Mouse (Mus musculus) lung, embryonic 14.5 days (tissue): ENCODE measurements around the gene Hk1. TPM values are rescaled to one million over a fixed set of nuclear protein-coding genes. Genes with fewer than 3 reads are reported as not detected.

Source experiments
- ATAC-seq: fragments of 200-750 bp; cut with Nextera tagmentation; 2 replicates; pipeline ENCODE4 v1.8.0; 2017; ENCODE audit warnings: mild to moderate bottlenecking, moderate TSS enrichment, moderate library complexity; ENCODE audit not compliant: insufficient read depth
- DNase-seq: peaks from one replicate; pipeline ENCODE4 v3.0.0-alpha.2; 2015
- H3K27ac ChIP-seq: fragments of 300-500 bp; sonication (generic); 2 replicates; pipeline ENCODE4 v1.5.1; 2014; ENCODE audit warnings: low read depth, mild to moderate bottlenecking, moderate library complexity
- H3K27me3 ChIP-seq: fragments of 300-500 bp; sonication (generic); 2 replicates; pipeline ENCODE4 v1.6.1; 2014; ENCODE audit warnings: low read length, control low read depth; ENCODE audit not compliant: insufficient read depth
- H3K36me3 ChIP-seq: fragments of 300-500 bp; sonication (generic); 2 replicates; pipeline ENCODE4 v1.6.1; 2014; ENCODE audit warnings: control low read depth; ENCODE audit not compliant: insufficient read depth
- H3K4me1 ChIP-seq: fragments of 300-500 bp; sonication (generic); 2 replicates; pipeline ENCODE4 v1.6.1; 2014; ENCODE audit warnings: antibody characterized with exemption, control low read depth; ENCODE audit not compliant: insufficient read depth
- H3K4me2 ChIP-seq: fragments of 300-500 bp; sonication (generic); 2 replicates; pipeline ENCODE4 v1.6.1; 2014; ENCODE audit warnings: mild to moderate bottlenecking
- H3K4me3 ChIP-seq: fragments of 300-500 bp; sonication (generic); 2 replicates; pipeline ENCODE4 v1.5.1; 2014; ENCODE audit warnings: low read depth, low read length
- H3K9ac ChIP-seq: fragments of 300-500 bp; sonication (generic); 2 replicates; pipeline ENCODE4 v1.6.1; 2014
- H3K9me3 ChIP-seq: fragments of 300-500 bp; sonication (generic); 2 replicates; pipeline ENCODE4 v1.6.1; 2016; ENCODE audit warnings: low read depth, low read length, control low read depth
- CTCF ChIP-seq: IDR thresholded peaks from 2 replicates; pipeline ENCODE4 v1.5.1; 2016; ENCODE audit warnings: antibody characterized with exemption, low read depth
- WGBS: fragments of 180-500 bp; shearing (Covaris S2); extraction: QIAGEN DNeasy Blood & Tissue Kit; methylation state at CpG from one replicate; pipeline ENCODE4 v1.1.7; 2014; 5-methylcytosine and 5-hydroxymethylcytosine counted together
- polyA plus RNA-seq: library from polyadenylated mRNA; unstranded; fragments of >200 nt; fragmentation: Nextera tagmentation; extraction: Ambion mirVana; gene quantifications from 2 replicates; pipeline ENCODE4 v1.2.1, GENCODE M21; 2014

The Hk1 gene
- polyA plus RNA-seq, 1 experiment from 2014 or later = 20.9 TPM

DNA sequence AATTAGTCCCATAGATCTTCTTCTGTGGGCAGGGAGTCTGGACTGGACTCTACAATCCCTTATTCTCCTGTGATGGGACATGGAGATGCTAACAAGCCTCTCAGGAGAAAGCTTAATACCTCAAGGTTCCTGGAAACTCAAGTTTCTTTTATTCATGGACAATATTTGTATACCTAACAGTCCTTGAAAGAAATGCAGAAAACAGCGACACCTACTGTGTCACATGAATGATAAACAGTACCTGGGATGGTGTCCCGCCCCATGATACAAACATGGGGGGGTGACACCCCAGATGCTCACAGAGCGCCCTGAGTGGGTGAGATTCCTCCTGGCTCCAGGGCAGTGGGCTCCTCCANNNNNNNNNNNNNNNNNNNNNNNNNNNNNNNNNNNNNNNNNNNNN lies 3.3 kb upstream of the Hk1 start:
- 79% methylated on average over 3 of the region's 3 CpGs for WGBS
- no peaks in the 10 kb centered on the region for H3K36me3 ChIP-seq
- H3K27me3 ChIP-seq = no peaks in the 10 kb centered on the region
- no peak overlapping the region for H3K4me2 ChIP-seq
- H3K4me1 ChIP-seq = no peaks in the 10 kb centered on the region
- no peak overlapping the region for H3K4me3 ChIP-seq
- no peaks in the 10 kb centered on the region for H3K9me3 ChIP-seq
- TF ChIP-seq CTCF = no peak
- ATAC-seq (no peak), DNase-seq (no peak)
- no peak overlapping the region for H3K27ac ChIP-seq
- no peak overlapping the region for H3K9ac ChIP-seq

DNA sequence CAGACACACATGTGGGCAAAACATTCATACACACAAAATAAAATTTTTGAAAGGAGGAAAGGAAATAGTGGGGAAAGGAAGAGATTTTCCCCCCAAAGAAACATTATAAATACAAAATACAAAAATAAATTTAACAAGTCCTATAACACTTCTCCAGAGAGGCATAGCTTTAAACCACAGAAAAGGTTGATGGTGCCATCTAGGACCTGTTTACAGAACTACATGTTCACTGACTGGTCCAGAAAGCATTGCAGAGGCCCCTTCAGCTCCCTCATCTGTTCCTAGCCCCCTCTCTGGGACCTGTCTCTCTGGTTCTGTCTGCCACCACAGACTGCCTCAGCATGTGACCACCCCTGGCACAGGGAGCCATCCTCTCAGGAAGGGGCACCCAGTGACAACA lies 1.2 kb upstream of the Hk1 start:
- H3K9me3 ChIP-seq = no peaks in the 10 kb centered on the region
- no peak for TF ChIP-seq CTCF
- H3K4me2 ChIP-seq = no peak overlapping the region
- DNase-seq (peak; percentile 15), ATAC-seq (no peak)
- no peaks in the 10 kb centered on the region for H3K36me3 ChIP-seq
- H3K27ac ChIP-seq = no peak overlapping the region
- H3K27me3 ChIP-seq = no peaks in the 10 kb centered on the region
- no peak overlapping the region for H3K4me3 ChIP-seq
- no peaks in the 10 kb centered on the region for H3K4me1 ChIP-seq
- no peak overlapping the region for H3K9ac ChIP-seq

DNA sequence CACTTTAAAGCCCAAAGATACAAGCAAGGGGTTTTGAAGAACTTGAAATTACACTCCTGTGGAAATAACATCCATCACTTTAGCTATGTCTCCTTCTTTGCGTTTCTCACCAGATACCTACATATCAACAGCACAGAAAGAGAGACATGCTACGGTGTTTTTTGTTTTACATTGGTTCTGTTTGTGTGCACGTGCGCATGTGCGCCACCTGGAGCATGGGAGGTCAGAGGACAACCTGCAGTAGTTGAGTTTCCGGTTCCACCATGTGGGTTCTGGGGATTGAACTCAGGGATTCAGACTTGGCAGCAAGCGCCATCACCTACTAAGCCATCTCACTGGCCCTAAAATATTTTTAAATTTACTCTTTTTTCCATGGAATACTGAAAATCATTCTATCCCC lies 20.9 kb downstream of the Hk1 start:
- WGBS = 88% methylated on average over 7 of the region's 7 CpGs
- ATAC-seq (no peak), DNase-seq (no peak)
- H3K27ac ChIP-seq = no peak overlapping the region
- H3K4me2 ChIP-seq = no peak overlapping the region
- no peaks in the 10 kb centered on the region for H3K27me3 ChIP-seq
- no peaks in the 10 kb centered on the region for H3K4me1 ChIP-seq
- H3K4me3 ChIP-seq = no peak overlapping the region
- H3K9me3 ChIP-seq = no peaks in the 10 kb centered on the region
- H3K36me3 ChIP-seq = no peaks in the 10 kb centered on the region
- TF ChIP-seq CTCF = peak; percentile 16; the same call in 1 of the 2 replicates
- H3K9ac ChIP-seq = no peak overlapping the region

DNA sequence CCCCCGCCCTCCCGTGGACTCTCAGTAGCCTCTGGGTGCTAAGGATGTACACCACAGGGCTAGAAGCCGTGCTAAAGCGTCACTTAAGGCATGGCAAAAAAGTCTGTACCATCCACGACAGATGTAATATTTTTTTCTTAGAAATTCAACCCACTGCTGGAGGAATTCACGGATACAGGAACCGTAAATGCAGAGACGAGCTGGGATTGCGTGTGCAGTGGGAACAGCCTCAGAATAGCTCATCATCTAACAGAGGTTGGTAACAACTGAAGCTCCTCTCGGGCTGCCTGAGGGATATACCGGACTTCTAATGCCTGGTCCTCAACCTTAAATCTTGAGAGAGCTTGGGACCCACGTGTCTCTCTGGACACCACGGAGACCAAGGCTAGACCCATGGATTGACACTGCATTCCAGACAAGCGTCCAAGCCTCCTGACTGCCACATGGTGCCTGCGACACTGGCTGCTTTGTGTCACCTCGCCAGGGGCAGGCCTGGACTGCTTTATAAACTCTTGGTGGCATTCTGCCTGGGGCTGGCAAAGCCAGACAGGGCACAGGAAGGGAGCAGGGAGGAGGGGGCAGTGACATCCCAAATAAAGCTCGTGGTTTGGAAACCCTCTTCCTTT lies 23.5 kb downstream of the Hk1 start:
- Histone ChIP-seq H3K27ac (no peak overlapping the region), H3K4me1 (no peaks in the 10 kb centered on the region), H3K36me3 (no peaks in the 10 kb centered on the region), H3K4me2 (no peak overlapping the region), H3K4me3 (no peak overlapping the region), H3K9ac (no peak overlapping the region), H3K27me3 (no peaks in the 10 kb centered on the region), H3K9me3 (no peaks in the 10 kb centered on the region)
- DNase-seq = no peak
- ATAC-seq = no peak
- TF ChIP-seq CTCF = no peak
- 74% methylated on average over 17 of the region's 17 CpGs for whole genome bisulfite sequencing

GRCm38 (mm10) chr10:62345147-62345546 lies 34.6 kb downstream of the Hk1 start:
- Histone ChIP-seq H3K27me3 (no peaks in the 10 kb centered on the region), H3K9ac (no peak overlapping the region), H3K4me1 (0 out of 2 replicates have a peak, but pooled peaks cover 4% of the 10 kb centered on the region), H3K27ac (no peak overlapping the region), H3K4me2 (no peak overlapping the region), H3K4me3 (no peak overlapping the region), H3K9me3 (no peaks in the 10 kb centered on the region), H3K36me3 (no peaks in the 10 kb centered on the region)
- WGBS = 45% methylated on average over 5 of the region's 5 CpGs
- DNase-seq (no peak), ATAC-seq (no peak)
- no peak for TF ChIP-seq CTCF

DNA sequence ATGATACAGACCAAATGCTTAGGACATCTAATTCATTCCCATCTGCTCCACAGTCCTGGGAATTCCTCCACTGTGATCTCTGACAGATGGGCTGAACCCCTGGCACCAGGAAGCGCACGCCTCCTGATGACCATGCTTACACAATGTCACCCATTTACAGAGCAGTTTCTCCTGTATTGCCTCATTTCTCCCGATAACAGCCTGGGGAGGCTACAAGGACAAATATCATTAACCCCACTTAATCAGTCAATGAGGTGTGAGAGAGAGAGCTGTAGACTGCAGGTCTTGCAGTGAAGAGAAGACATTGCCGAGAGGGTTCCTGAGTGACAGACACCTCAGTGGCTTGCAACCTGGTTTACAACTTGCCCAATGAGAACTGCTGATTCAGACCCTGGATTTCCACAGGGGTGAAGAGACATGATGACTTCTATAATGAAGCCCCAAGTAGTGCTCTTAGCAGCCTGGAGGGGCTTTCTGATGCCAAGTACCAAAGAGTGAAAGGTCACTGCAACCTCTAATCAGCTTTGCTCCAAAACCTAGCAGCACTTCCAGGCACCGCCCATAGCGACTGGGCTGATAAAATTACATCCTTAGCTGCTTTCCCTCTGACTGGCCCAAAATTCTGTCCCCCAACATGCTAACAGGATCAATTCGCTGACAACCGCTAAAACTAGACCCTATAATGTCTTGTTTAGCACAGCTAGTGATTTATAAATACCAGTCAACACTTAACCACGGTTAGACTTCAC lies 35.5 kb downstream of the Hk1 start:
- Histone ChIP-seq H3K9me3 (no peaks in the 10 kb centered on the region), H3K27me3 (no peaks in the 10 kb centered on the region), H3K27ac (no peak overlapping the region), H3K36me3 (no peaks in the 10 kb centered on the region), H3K9ac (no peak overlapping the region), H3K4me1 (0 out of 2 replicates have a peak, but pooled peaks cover 4% of the 10 kb centered on the region), H3K4me3 (no peak overlapping the region), H3K4me2 (no peak overlapping the region)
- ATAC-seq = no peak
- TF ChIP-seq CTCF = no peak
- no peak for DNase-seq
- WGBS = 58% methylated on average over 9 of the region's 9 CpGs

DNA sequence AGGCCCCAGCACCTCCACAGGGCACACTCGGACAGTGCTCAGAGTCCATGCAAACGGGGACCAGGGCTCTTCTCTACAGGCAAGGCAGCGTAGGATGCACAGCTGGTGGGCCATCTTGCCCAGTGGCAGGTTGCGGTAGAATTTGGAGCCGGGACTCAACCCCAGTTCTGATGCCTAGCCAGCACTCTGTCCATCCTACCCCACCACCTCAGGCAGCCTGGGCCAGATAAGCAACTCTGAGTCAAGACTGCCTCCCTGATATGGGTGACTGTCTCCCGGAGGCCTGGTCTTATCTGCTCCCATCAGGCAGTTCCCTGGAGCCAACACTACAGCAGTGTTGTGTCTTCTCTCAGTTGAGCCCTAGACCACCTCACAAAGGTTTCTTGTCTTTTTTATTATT lies 37.2 kb downstream of the Hk1 start:
- ATAC-seq (no peak), DNase-seq (no peak)
- Histone ChIP-seq H3K4me2 (peak overlapping the region; percentile 23), H3K27ac (no peak overlapping the region), H3K9ac (no peak overlapping the region), H3K27me3 (no peaks in the 10 kb centered on the region), H3K36me3 (no peaks in the 10 kb centered on the region), H3K9me3 (no peaks in the 10 kb centered on the region), H3K4me3 (peak overlapping the region; percentile 13; the same call in 1 of the 2 replicates), H3K4me1 (0 out of 2 replicates have a peak, but pooled peaks cover 7% of the 10 kb centered on the region)
- TF ChIP-seq CTCF = no peak
- 80% methylated on average over 6 of the region's 6 CpGs for WGBS
